Mouse (Mus musculus): ENCODE results near the gene Pdk2. TPM values are rescaled to one million over a fixed set of nuclear protein-coding genes. Genes with fewer than 3 reads are reported as not detected.

Pdk2 gene
- polyA plus RNA-seq, 1 experiment from 2014 or later = 26.2 TPM

GRCm38 (mm10) chr11:95037306-95037705 lies 3.8 kb downstream of the Pdk2 start:
- Histone ChIP-seq H3K27me3 (no peaks in the 10 kb centered on the region), H3K4me3 (no peak overlapping the region), H3K4me1 (replicated peaks) (peaks cover 20% of the 10 kb centered on the region), H3K9me3 (no peaks in the 10 kb centered on the region), H3K27ac (replicated peaks) (no peak overlapping the region), H3K9ac (0 out of 2 replicates have a peak overlapping the region, but pooled peaks have one; percentile 22), H3K36me3 (0 out of 2 replicates have a peak, but pooled peaks cover 5% of the 10 kb centered on the region), H3K4me2 (no peak overlapping the region)
- ATAC-seq (ENCODE audit: low read depth) = no peak
- WGBS = 52% methylated on average over 6 of the region's 6 CpGs

- 95% methylated on average over 5 of the region's 5 CpGs for WGBS
- ATAC-seq (ENCODE audit: low read depth) = no peak
- no peak overlapping the region for H3K9ac ChIP-seq
Observed at GRCm38 (mm10) chr11:95036521-95036920, 4.6 kb downstream of the Pdk2 start.

GRCm38 (mm10) chr11:95034902-95035301 lies 6.3 kb downstream of the Pdk2 start:
- WGBS = 66% methylated on average over 10 of the region's 10 CpGs
- H3K36me3 ChIP-seq = peaks cover 5% of the 10 kb centered on the region; the same call in 1 of the 2 replicates
- peaks cover 3% of the 10 kb centered on the region for H3K4me1 ChIP-seq (replicated peaks)
- no peak for ATAC-seq (ENCODE audit: low read depth)
- H3K4me2 ChIP-seq = no peak overlapping the region
- H3K4me3 ChIP-seq = no peak overlapping the region
- H3K27me3 ChIP-seq = no peaks in the 10 kb centered on the region
- no peak overlapping the region for H3K27ac ChIP-seq (replicated peaks)
- H3K9ac ChIP-seq = no peak overlapping the region
- H3K9me3 ChIP-seq = no peaks in the 10 kb centered on the region

More at GRCm38 (mm10) chr11:95036521-95036920, 4.6 kb downstream of the Pdk2 start:
- Histone ChIP-seq H3K27ac (replicated peaks) (no peak overlapping the region), H3K36me3 (peaks cover 5% of the 10 kb centered on the region; the same call in 1 of the 2 replicates), H3K4me1 (replicated peaks) (peaks cover 13% of the 10 kb centered on the region), H3K9me3 (no peaks in the 10 kb centered on the region), H3K4me2 (no peak overlapping the region), H3K27me3 (no peaks in the 10 kb centered on the region), H3K4me3 (no peak overlapping the region)

GRCm38 (mm10) chr11:95033617-95034016 lies 7.5 kb downstream of the Pdk2 start:
- H3K36me3 ChIP-seq = peaks cover 5% of the 10 kb centered on the region; the same call in 1 of the 2 replicates
- no peaks in the 10 kb centered on the region for H3K9me3 ChIP-seq
- H3K9ac ChIP-seq = no peak overlapping the region
- H3K4me2 ChIP-seq = no peak overlapping the region
- H3K27me3 ChIP-seq = no peaks in the 10 kb centered on the region
- ATAC-seq (ENCODE audit: low read depth) = no peak
- WGBS = 81% methylated on average over 14 of the region's 14 CpGs
- no peak overlapping the region for H3K27ac ChIP-seq (replicated peaks)
- no peaks in the 10 kb centered on the region for H3K4me1 ChIP-seq (replicated peaks)
- H3K4me3 ChIP-seq = no peak overlapping the region

- Histone ChIP-seq H3K27me3 (no peaks in the 10 kb centered on the region), H3K4me1 (replicated peaks) (peaks cover 6% of the 10 kb centered on the region; the same call in 1 of the 2 replicates), H3K4me2 (no peak overlapping the region), H3K27ac (replicated peaks) (no peak overlapping the region), H3K4me3 (no peak overlapping the region), H3K9me3 (no peaks in the 10 kb centered on the region), H3K9ac (no peak overlapping the region), H3K36me3 (peaks cover 5% of the 10 kb centered on the region; the same call in 1 of the 2 replicates)
- ATAC-seq (ENCODE audit: low read depth) = no peak
- WGBS = 23% methylated on average over 6 of the region's 6 CpGs
Observed at GRCm38 (mm10) chr11:95032945-95033344, 8.2 kb downstream of the Pdk2 start.

- no peaks in the 10 kb centered on the region for H3K9me3 ChIP-seq
- no peak overlapping the region; the same call in 1 of the 2 replicates for H3K27ac ChIP-seq (replicated peaks)
- H3K36me3 ChIP-seq = peaks cover 36% of the 10 kb centered on the region
- no peak overlapping the region for H3K4me2 ChIP-seq
- 19% methylated on average over 13 of the region's 13 CpGs for WGBS
- 0 out of 2 replicates have a peak overlapping the region, but pooled peaks have one; percentile 35 for H3K9ac ChIP-seq
- H3K4me3 ChIP-seq = no peak overlapping the region
- no peaks in the 10 kb centered on the region for H3K27me3 ChIP-seq
- ATAC-seq (ENCODE audit: low read depth) = no peak
- peaks cover 14% of the 10 kb centered on the region; the same call in 1 of the 2 replicates for H3K4me1 ChIP-seq (replicated peaks)
Observed at GRCm38 (mm10) chr11:95027850-95028470, 13.2 kb downstream of the Pdk2 start.

- Histone ChIP-seq H3K27ac (replicated peaks) (no peak overlapping the region), H3K4me2 (no peak overlapping the region), H3K36me3 (peaks cover 47% of the 10 kb centered on the region), H3K9ac (no peak overlapping the region), H3K4me3 (no peak overlapping the region), H3K4me1 (replicated peaks) (peaks cover 14% of the 10 kb centered on the region; the same call in 1 of the 2 replicates), H3K9me3 (no peaks in the 10 kb centered on the region), H3K27me3 (no peaks in the 10 kb centered on the region)
- no peak for ATAC-seq (ENCODE audit: low read depth)
- 84% methylated on average over 6 of the region's 6 CpGs for WGBS
Observed at GRCm38 (mm10) chr11:95026849-95027248, 14.3 kb downstream of the Pdk2 start.

- WGBS = 77% methylated on average over 6 of the region's 6 CpGs
- ATAC-seq (ENCODE audit: low read depth) = peak; percentile 45; the same call in 1 of the 2 replicates
- peaks cover 14% of the 10 kb centered on the region; the same call in 1 of the 2 replicates for H3K4me1 ChIP-seq (replicated peaks)
- H3K4me2 ChIP-seq = no peak overlapping the region
- H3K9ac ChIP-seq = no peak overlapping the region
- H3K27ac ChIP-seq (replicated peaks) = no peak overlapping the region
- H3K9me3 ChIP-seq = no peaks in the 10 kb centered on the region
- H3K4me3 ChIP-seq = no peak overlapping the region
- peaks cover 54% of the 10 kb centered on the region for H3K36me3 ChIP-seq
- H3K27me3 ChIP-seq = no peaks in the 10 kb centered on the region
Observed at GRCm38 (mm10) chr11:95026090-95026542, 15.0 kb downstream of the Pdk2 start.

GRCm38 (mm10) chr11:95025227-95026012 lies 15.7 kb downstream of the Pdk2 start:
- ATAC-seq (ENCODE audit: low read depth) = no peak
- Histone ChIP-seq H3K4me3 (no peak overlapping the region), H3K9ac (no peak overlapping the region), H3K27ac (replicated peaks) (0 out of 2 replicates have a peak overlapping the region, but pooled peaks have one; percentile 28), H3K9me3 (no peaks in the 10 kb centered on the region), H3K4me2 (no peak overlapping the region), H3K27me3 (no peaks in the 10 kb centered on the region), H3K4me1 (replicated peaks) (peaks cover 14% of the 10 kb centered on the region; the same call in 1 of the 2 replicates), H3K36me3 (peaks cover 61% of the 10 kb centered on the region)
- 88% methylated on average over 11 of the region's 11 CpGs for WGBS

GRCm38 (mm10) chr11:95024439-95025184 lies 16.5 kb downstream of the Pdk2 start:
- WGBS = 69% methylated on average over 29 of the region's 29 CpGs
- 0 out of 2 replicates have a peak overlapping the region, but pooled peaks have one; percentile 28 for H3K27ac ChIP-seq (replicated peaks)
- no peak for ATAC-seq (ENCODE audit: low read depth)

GRCm38 (mm10) chr11:95023481-95023880 lies 17.7 kb downstream of the Pdk2 start:
- Histone ChIP-seq H3K36me3 (peaks cover 80% of the 10 kb centered on the region), H3K4me3 (no peak overlapping the region), H3K27ac (replicated peaks) (no peak overlapping the region), H3K4me1 (replicated peaks) (peaks cover 18% of the 10 kb centered on the region; the same call in 1 of the 2 replicates), H3K9ac (no peak overlapping the region), H3K4me2 (no peak overlapping the region), H3K9me3 (no peaks in the 10 kb centered on the region), H3K27me3 (no peaks in the 10 kb centered on the region)
- 95% methylated on average over 9 of the region's 9 CpGs for WGBS
- ATAC-seq (ENCODE audit: low read depth) = no peak

More at GRCm38 (mm10) chr11:95024439-95025184, 16.5 kb downstream of the Pdk2 start:
- Histone ChIP-seq H3K9me3 (no peaks in the 10 kb centered on the region), H3K27me3 (no peaks in the 10 kb centered on the region), H3K4me2 (no peak overlapping the region), H3K36me3 (peaks cover 69% of the 10 kb centered on the region), H3K9ac (no peak overlapping the region), H3K4me1 (replicated peaks) (peaks cover 19% of the 10 kb centered on the region; the same call in 1 of the 2 replicates), H3K4me3 (no peak overlapping the region)
